Mouse (Mus musculus) left cerebral cortex, postnatal 25 days (tissue): ENCODE results near the gene Llgl1. TPM values are rescaled to one million over a fixed set of nuclear protein-coding genes. Genes with fewer than 3 reads are reported as not detected.

Experiments used
- DNase-seq, 2 experiments: peaks; one replicate each; pipeline ENCODE4 v3.0.0; 2022; ENCODE audit warnings: low spot score in 2 of 2, mixed read lengths in 1 of 2
- intact Hi-C: fragments of 180-260 bp; cut with DNase I; formaldehyde crosslinking; loops from one replicate; pipeline ENCODE4 v1.15.1; 2025
- total RNA-seq, 2 experiments: library from RNA; stranded (reverse); gene quantifications; 2 replicates each; pipeline ENCODE4 v1.2.3; 2021

Gene Llgl1
- 10 to 100 TPM; 37.1 to 40.6 TPM for total RNA-seq

- DNase-seq = peak; percentile 87 to 89
- intact Hi-C loops = loop anchor here (1.0 to 10.0 kb wide), 5 partner anchors 28 to 235 kb away; partner anchors contain the start of genes Alkbh5, Flii, Map2k3 and Smcr8
Observed at GRCm38 (mm10) chr11:60699524-60700075, at the start of gene Llgl1. Gene Llgl1 (plus strand): TSS chr11:60699723.

GRCm38 (mm10) chr11:60696165-60696564 is 3.4 kb upstream of the Llgl1 start:
- intact Hi-C loops = loop anchor here (5.0 to 10.0 kb wide), 3 partner anchors 159 to 239 kb away; partner anchors contain the start of genes Alkbh5, Map2k3 and Tmem11
- no peak for DNase-seq

- intact Hi-C loops = loop anchor here (5.0 to 10.0 kb wide), 3 partner anchors 160 to 237 kb away; partner anchors contain the start of genes Alkbh5, Map2k3 and Tmem11
- DNase-seq = peak; percentile 0 to 1
Observed at GRCm38 (mm10) chr11:60697561-60697960, 2.0 kb upstream of the Llgl1 start.

GRCm38 (mm10) chr11:60698806-60699523 is 558 bp upstream of the Llgl1 start:
- intact Hi-C loops = loop anchor here (1.0 to 10.0 kb wide), 5 partner anchors 28 to 236 kb away; partner anchors contain the start of genes Alkbh5, Flii, Map2k3 and Smcr8
- DNase-seq = peak; percentile 6 to 30

- intact Hi-C loops = no loop called here
Observed at GRCm38 (mm10) chr11:60700320-60701185, 1.0 kb downstream of the Llgl1 start.

GRCm38 (mm10) chr11:60701611-60702010 is 2.1 kb downstream of the Llgl1 start:
- DNase-seq = peak; percentile 1
- intact Hi-C loops = no loop called here

More at GRCm38 (mm10) chr11:60700320-60701185, 1.0 kb downstream of the Llgl1 start:
- peak; percentile 1 to 4 for DNase-seq

- peak; percentile 68 to 71 for DNase-seq
- intact Hi-C loops = no loop called here
Observed at GRCm38 (mm10) chr11:60703131-60703530, 3.6 kb downstream of the Llgl1 start.

- DNase-seq = peak; percentile 1 to 2
- intact Hi-C loops = no loop called here
Observed at GRCm38 (mm10) chr11:60704023-60704880, 4.7 kb downstream of the Llgl1 start.

GRCm38 (mm10) chr11:60705255-60705654 is 5.7 kb downstream of the Llgl1 start:
- no peak for DNase-seq
- intact Hi-C loops = no loop called here

- peak in 1 of 2 experiments; percentile 0 for DNase-seq
- intact Hi-C loops = no loop called here
Observed at GRCm38 (mm10) chr11:60706076-60706475, 6.6 kb downstream of the Llgl1 start.

- intact Hi-C loops = no loop called here
- peak in 1 of 2 experiments; percentile 11 for DNase-seq
Observed at GRCm38 (mm10) chr11:60706696-60707480, 7.4 kb downstream of the Llgl1 start.

- peak in 1 of 2 experiments; percentile 45 for DNase-seq
- intact Hi-C loops = no loop called here
Observed at GRCm38 (mm10) chr11:60707672-60708071, 8.1 kb downstream of the Llgl1 start.

GRCm38 (mm10) chr11:60708631-60709030 is 9.1 kb downstream of the Llgl1 start:
- DNase-seq = no peak
- intact Hi-C loops = no loop called here

GRCm38 (mm10) chr11:60709481-60710465 is 10.2 kb downstream of the Llgl1 start:
- intact Hi-C loops = no loop called here

GRCm38 (mm10) chr11:60711218-60711617 is 11.7 kb downstream of the Llgl1 start:
- no peak for DNase-seq
- intact Hi-C loops = no loop called here

More at GRCm38 (mm10) chr11:60709481-60710465, 10.2 kb downstream of the Llgl1 start:
- DNase-seq = no peak

GRCm38 (mm10) chr11:60712040-60712439 is 12.5 kb downstream of the Llgl1 start:
- no peak for DNase-seq

More at GRCm38 (mm10) chr11:60712040-60712439, 12.5 kb downstream of the Llgl1 start:
- intact Hi-C loops = no loop called here
